Mouse (Mus musculus) intestine, embryonic 15.5 days (tissue): ENCODE results near the gene Fmod. TPM values are rescaled to one million over a fixed set of nuclear protein-coding genes. Genes with fewer than 3 reads are reported as not detected.

ENCODE experiments used
- ATAC-seq: fragments of 200-750 bp; cut with Nextera tagmentation; 2 replicates; pipeline ENCODE4 v1.8.0; 2017; ENCODE audit warnings: moderate TSS enrichment, moderate library complexity
- H3K27ac ChIP-seq: fragments of 300-500 bp; sonication (generic); 2 replicates; pipeline ENCODE4 v1.5.1; 2015; ENCODE audit warnings: mild to moderate bottlenecking, inconsistent platforms
- H3K27me3 ChIP-seq: fragments of 300-500 bp; sonication (generic); replicated peaks from 2 replicates; pipeline ENCODE4 v1.6.1; 2015; ENCODE audit warnings: inconsistent platforms
- H3K36me3 ChIP-seq: fragments of 300-500 bp; sonication (generic); 2 replicates; pipeline ENCODE4 v1.6.1; 2015; ENCODE audit warnings: inconsistent platforms
- H3K4me1 ChIP-seq: fragments of 300-500 bp; sonication (generic); replicated peaks from 2 replicates; pipeline ENCODE4 v1.6.1; 2015; ENCODE audit warnings: inconsistent platforms
- H3K4me2 ChIP-seq: fragments of 300-500 bp; sonication (generic); replicated peaks from 2 replicates; pipeline ENCODE4 v1.6.1; 2015; ENCODE audit warnings: mild to moderate bottlenecking, inconsistent platforms
- H3K4me3 ChIP-seq: fragments of 300-500 bp; sonication (generic); replicated peaks from 2 replicates; pipeline ENCODE4 v1.5.1; 2015; ENCODE audit warnings: inconsistent platforms
- H3K9ac ChIP-seq: fragments of 300-500 bp; sonication (generic); 2 replicates; pipeline ENCODE4 v1.6.1; 2015; ENCODE audit warnings: inconsistent platforms
- H3K9me3 ChIP-seq: fragments of 300-500 bp; sonication (generic); 2 replicates; pipeline ENCODE4 v1.6.1; 2016; ENCODE audit warnings: inconsistent platforms
- WGBS: fragments of 180-500 bp; shearing (Covaris S2); methylation state at CpG from one replicate; pipeline ENCODE4 v1.1.7; 2015; 5-methylcytosine and 5-hydroxymethylcytosine counted together
- polyA plus RNA-seq: library from polyadenylated mRNA; unstranded; fragments of >200 nt; fragmentation: Nextera tagmentation; extraction: Ambion mirVana; gene quantifications from 2 replicates; pipeline ENCODE4 v1.2.1, GENCODE M21; 2015

Gene Fmod
- polyA plus RNA-seq = 8.5 and 9.2 TPM in 2 replicates

- no peaks in the 10 kb centered on the region for H3K27me3 ChIP-seq
- H3K4me2 ChIP-seq = peak within 1 kb of the TSS; percentile 24; the same call in 1 of the 2 replicates
- 22% methylated on average over 9 of the region's 9 CpGs for WGBS
- no peaks in the 10 kb centered on the region for H3K9me3 ChIP-seq
- no peak for ATAC-seq
- H3K36me3 ChIP-seq = no peaks in the 10 kb centered on the region
- H3K27ac ChIP-seq = no peak within 1 kb of the TSS; the same call in 1 of the 2 replicates
- H3K4me3 ChIP-seq = no peak within 1 kb of the TSS
- H3K4me1 ChIP-seq = peaks cover 12% of the 10 kb centered on the region
- H3K9ac ChIP-seq = peak within 1 kb of the TSS; percentile 8; the same call in 1 of the 2 replicates
Observed at GRCm38 (mm10) chr1:134037172-134037571, at the start of gene Fmod. TSS of gene Fmod (plus strand) at chr1:134037254.

GRCm38 (mm10) chr1:133988845-133989244 is 48.2 kb upstream of the Fmod start:
- 12% methylated on average over 3 of the region's 3 CpGs for WGBS
- Histone ChIP-seq H3K4me3 (no peak overlapping the region), H3K27ac (no peak overlapping the region), H3K4me1 (no peaks in the 10 kb centered on the region), H3K36me3 (no peaks in the 10 kb centered on the region), H3K27me3 (no peaks in the 10 kb centered on the region), H3K9me3 (no peaks in the 10 kb centered on the region), H3K4me2 (no peak overlapping the region), H3K9ac (no peak overlapping the region)
- no peak for ATAC-seq

- Histone ChIP-seq H3K4me3 (no peak overlapping the region), H3K27ac (no peak overlapping the region), H3K9me3 (no peaks in the 10 kb centered on the region), H3K36me3 (no peaks in the 10 kb centered on the region), H3K4me1 (no peaks in the 10 kb centered on the region), H3K27me3 (no peaks in the 10 kb centered on the region), H3K4me2 (no peak overlapping the region), H3K9ac (no peak overlapping the region)
- no peak for ATAC-seq
- WGBS = 44% methylated on average over 8 of the region's 8 CpGs
Observed at GRCm38 (mm10) chr1:133991277-133991676, 45.8 kb upstream of the Fmod start.

GRCm38 (mm10) chr1:134005490-134005889 is 31.6 kb upstream of the Fmod start:
- no peak overlapping the region for H3K9ac ChIP-seq
- no peak for ATAC-seq
- no peaks in the 10 kb centered on the region for H3K4me1 ChIP-seq
- H3K4me2 ChIP-seq = no peak overlapping the region
- no peaks in the 10 kb centered on the region for H3K36me3 ChIP-seq
- no peaks in the 10 kb centered on the region for H3K9me3 ChIP-seq
- H3K27ac ChIP-seq = no peak overlapping the region
- H3K27me3 ChIP-seq = no peaks in the 10 kb centered on the region
- WGBS = 67% methylated on average over 7 of the region's 7 CpGs
- no peak overlapping the region for H3K4me3 ChIP-seq

- no peaks in the 10 kb centered on the region for H3K27me3 ChIP-seq
- peak; percentile 77 for ATAC-seq
- H3K9me3 ChIP-seq = no peaks in the 10 kb centered on the region
- WGBS = 51% methylated on average over 11 of the region's 11 CpGs
- no peak overlapping the region for H3K27ac ChIP-seq
- H3K9ac ChIP-seq = no peak overlapping the region
- H3K4me3 ChIP-seq = no peak overlapping the region
- no peaks in the 10 kb centered on the region for H3K36me3 ChIP-seq
- no peak overlapping the region for H3K4me2 ChIP-seq
- H3K4me1 ChIP-seq = no peaks in the 10 kb centered on the region
Observed at GRCm38 (mm10) chr1:134006105-134006764, 30.8 kb upstream of the Fmod start.

- Histone ChIP-seq H3K36me3 (no peaks in the 10 kb centered on the region), H3K27ac (no peak overlapping the region), H3K9ac (no peak overlapping the region), H3K4me3 (no peak overlapping the region), H3K9me3 (no peaks in the 10 kb centered on the region), H3K4me2 (no peak overlapping the region), H3K4me1 (peaks cover 3% of the 10 kb centered on the region; the same call in 1 of the 2 replicates), H3K27me3 (no peaks in the 10 kb centered on the region)
- no peak for ATAC-seq
- 84% methylated on average over 9 of the region's 9 CpGs for WGBS
Observed at GRCm38 (mm10) chr1:134024293-134024971, 12.6 kb upstream of the Fmod start.

GRCm38 (mm10) chr1:134025975-134026374 is 11.1 kb upstream of the Fmod start:
- Histone ChIP-seq H3K9ac (no peak overlapping the region), H3K4me2 (no peak overlapping the region), H3K27me3 (no peaks in the 10 kb centered on the region), H3K4me3 (no peak overlapping the region), H3K4me1 (peaks cover 3% of the 10 kb centered on the region; the same call in 1 of the 2 replicates), H3K9me3 (no peaks in the 10 kb centered on the region), H3K27ac (no peak overlapping the region), H3K36me3 (no peaks in the 10 kb centered on the region)
- ATAC-seq = no peak
- 72% methylated on average over 5 of the region's 5 CpGs for WGBS

GRCm38 (mm10) chr1:134026741-134027140 is 10.3 kb upstream of the Fmod start:
- Histone ChIP-seq H3K36me3 (no peaks in the 10 kb centered on the region), H3K4me3 (no peak overlapping the region), H3K9ac (no peak overlapping the region), H3K4me2 (no peak overlapping the region), H3K9me3 (no peaks in the 10 kb centered on the region), H3K27me3 (no peaks in the 10 kb centered on the region), H3K4me1 (peaks cover 3% of the 10 kb centered on the region; the same call in 1 of the 2 replicates), H3K27ac (no peak overlapping the region)
- no peak for ATAC-seq
- 80% methylated on average over 9 of the region's 9 CpGs for WGBS

GRCm38 (mm10) chr1:134028161-134028846 is 8.8 kb upstream of the Fmod start:
- Histone ChIP-seq H3K4me1 (peaks cover 3% of the 10 kb centered on the region; the same call in 1 of the 2 replicates), H3K4me3 (no peak overlapping the region), H3K36me3 (no peaks in the 10 kb centered on the region), H3K27ac (peak overlapping the region; percentile 28; the same call in 1 of the 2 replicates), H3K9me3 (no peaks in the 10 kb centered on the region), H3K9ac (no peak overlapping the region), H3K4me2 (0 out of 2 replicates have a peak overlapping the region, but pooled peaks have one; percentile 2), H3K27me3 (no peaks in the 10 kb centered on the region)
- no peak for ATAC-seq
- 49% methylated on average over 14 of the region's 14 CpGs for WGBS

- no peaks in the 10 kb centered on the region for H3K36me3 ChIP-seq
- no peak overlapping the region; the same call in 1 of the 2 replicates for H3K27ac ChIP-seq
- ATAC-seq = no peak
- no peak overlapping the region for H3K9ac ChIP-seq
- no peak overlapping the region for H3K4me2 ChIP-seq
- H3K27me3 ChIP-seq = no peaks in the 10 kb centered on the region
- WGBS = 66% methylated on average over 2 of the region's 2 CpGs
- H3K4me1 ChIP-seq = peaks cover 12% of the 10 kb centered on the region
- no peak overlapping the region for H3K4me3 ChIP-seq
- H3K9me3 ChIP-seq = no peaks in the 10 kb centered on the region
Observed at GRCm38 (mm10) chr1:134036492-134036891, 562 bp upstream of the Fmod start.

GRCm38 (mm10) chr1:134038336-134038735 is 1.3 kb downstream of the Fmod start:
- Histone ChIP-seq H3K4me2 (no peak overlapping the region), H3K27ac (no peak overlapping the region), H3K36me3 (no peaks in the 10 kb centered on the region), H3K9me3 (no peaks in the 10 kb centered on the region), H3K27me3 (no peaks in the 10 kb centered on the region), H3K9ac (no peak overlapping the region), H3K4me1 (peaks cover 12% of the 10 kb centered on the region), H3K4me3 (no peak overlapping the region)
- 79% methylated on average over 4 of the region's 4 CpGs for WGBS
- ATAC-seq = no peak

GRCm38 (mm10) chr1:134039361-134039760 is 2.3 kb downstream of the Fmod start:
- H3K4me1 ChIP-seq = peaks cover 12% of the 10 kb centered on the region
- 86% methylated on average over 2 of the region's 2 CpGs for WGBS
- H3K27ac ChIP-seq = no peak overlapping the region
- H3K9me3 ChIP-seq = no peaks in the 10 kb centered on the region
- H3K4me3 ChIP-seq = no peak overlapping the region
- H3K4me2 ChIP-seq = no peak overlapping the region
- no peaks in the 10 kb centered on the region for H3K27me3 ChIP-seq
- no peak for ATAC-seq
- H3K36me3 ChIP-seq = no peaks in the 10 kb centered on the region
- no peak overlapping the region for H3K9ac ChIP-seq
